Mouse (Mus musculus): ENCODE results near the gene Nkd1. TPM values are rescaled to one million over a fixed set of nuclear protein-coding genes. Genes with fewer than 3 reads are reported as not detected.

Gene Nkd1
- 143 and 171 TPM in 2 replicates for polyA plus RNA-seq (2012; rRNA removed)

GRCm38 (mm10) chr8:88520985-88521527 is at the start of gene Nkd1:
Nkd1 (plus strand) TSS chr8:88521354.
- WGBS = under 1% methylated on average over 60 of the region's 67 CpGs
- Histone ChIP-seq H3K4me1 (ENCODE audit: control insufficient read depth, insufficient read depth, low read length) (peaks cover 11% of the 10 kb centered on the region), H3K4me3 (replicated peaks; ENCODE audit: extremely low read depth, low read depth, low read length) (peak within 1 kb of the TSS; percentile 78)
- DNase-seq = peak; percentile 88
- peak; percentile 25; the same call in 1 of the 2 replicates for TF ChIP-seq CTCF (IDR thresholded peaks at IDR 0.05; ENCODE audit: insufficient read depth, low read length)
- TF ChIP-seq POLR2A (IDR thresholded peaks at IDR 0.05; ENCODE audit: borderline replicate concordance, extremely low read depth, low read depth, low read length) = peak; percentile 76; the same call in 1 of the 2 replicates

GRCm38 (mm10) chr8:88481290-88481689 is 39.9 kb upstream of the Nkd1 start:
- 79% methylated on average over 4 of the region's 4 CpGs for WGBS
- TF ChIP-seq CTCF (IDR thresholded peaks at IDR 0.05; ENCODE audit: insufficient read depth, low read length) = no peak
- TF ChIP-seq POLR2A (IDR thresholded peaks at IDR 0.05; ENCODE audit: borderline replicate concordance, extremely low read depth, low read depth, low read length) = no peak
- no peak overlapping the region for H3K4me3 ChIP-seq (replicated peaks; ENCODE audit: extremely low read depth, low read depth, low read length)
- no peak for DNase-seq
- H3K4me1 ChIP-seq (ENCODE audit: control insufficient read depth, insufficient read depth, low read length) = no peaks in the 10 kb centered on the region

DNA sequence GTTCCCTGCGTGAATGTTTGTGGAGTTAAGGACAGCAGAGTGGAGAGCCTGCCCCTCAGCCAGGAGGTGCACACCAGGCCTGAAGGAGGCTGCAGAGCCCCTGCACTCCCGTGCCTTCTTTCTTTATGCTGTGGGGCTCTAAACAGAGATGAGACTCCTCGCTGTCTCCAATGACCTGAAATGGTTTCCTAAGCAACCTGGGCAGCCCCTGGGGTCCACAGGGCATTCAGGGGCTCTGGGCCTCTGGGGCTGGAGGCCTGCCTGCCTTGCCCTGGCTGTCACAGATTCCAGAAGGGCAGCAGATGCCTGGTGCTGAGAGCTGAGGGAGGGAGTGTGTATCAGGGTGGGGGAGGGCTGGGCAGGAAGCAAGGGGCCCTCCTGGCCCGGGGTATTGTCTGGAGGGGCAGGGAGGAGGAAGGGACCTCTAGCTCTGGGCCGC is 32.7 kb upstream of the Nkd1 start:
- H3K4me3 ChIP-seq (replicated peaks; ENCODE audit: extremely low read depth, low read depth, low read length) = no peak overlapping the region
- no peak for DNase-seq
- WGBS = 39% methylated on average over 5 of the region's 5 CpGs
- TF ChIP-seq CTCF (IDR thresholded peaks at IDR 0.05; ENCODE audit: insufficient read depth, low read length) (no peak), POLR2A (IDR thresholded peaks at IDR 0.05; ENCODE audit: borderline replicate concordance, extremely low read depth, low read depth, low read length) (no peak)
- H3K4me1 ChIP-seq (ENCODE audit: control insufficient read depth, insufficient read depth, low read length) = no peaks in the 10 kb centered on the region

DNA sequence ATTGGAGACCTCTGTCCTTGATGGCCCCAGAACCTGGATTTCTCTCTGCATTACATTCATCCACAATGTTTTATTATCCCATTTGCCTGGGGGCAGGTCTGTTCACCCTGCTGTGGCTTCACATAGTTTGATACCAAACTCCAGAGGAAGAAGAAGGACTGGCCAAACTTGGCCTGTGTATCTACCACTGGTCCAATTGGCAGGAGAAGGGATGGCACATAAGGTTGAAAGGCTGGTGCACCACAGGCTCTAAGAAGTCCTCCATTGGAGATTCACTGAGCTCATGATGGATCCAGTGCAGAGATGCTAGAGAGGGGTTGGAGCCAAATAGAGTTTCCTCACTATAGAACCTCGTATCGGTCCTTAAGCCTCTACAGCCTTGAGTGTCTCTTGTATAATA is 27.1 kb upstream of the Nkd1 start:
- TF ChIP-seq CTCF (IDR thresholded peaks at IDR 0.05; ENCODE audit: insufficient read depth, low read length) (no peak), POLR2A (IDR thresholded peaks at IDR 0.05; ENCODE audit: borderline replicate concordance, extremely low read depth, low read depth, low read length) (no peak)
- no peak for DNase-seq
- 83% methylated on average over 2 of the region's 2 CpGs for WGBS
- no peaks in the 10 kb centered on the region for H3K4me1 ChIP-seq (ENCODE audit: control insufficient read depth, insufficient read depth, low read length)
- no peak overlapping the region for H3K4me3 ChIP-seq (replicated peaks; ENCODE audit: extremely low read depth, low read depth, low read length)

- no peak overlapping the region for H3K4me3 ChIP-seq (replicated peaks; ENCODE audit: extremely low read depth, low read depth, low read length)
- WGBS = 33% methylated on average over 11 of the region's 11 CpGs
- no peaks in the 10 kb centered on the region for H3K4me1 ChIP-seq (ENCODE audit: control insufficient read depth, insufficient read depth, low read length)
- DNase-seq = no peak
- TF ChIP-seq CTCF (IDR thresholded peaks at IDR 0.05; ENCODE audit: insufficient read depth, low read length) (no peak), POLR2A (IDR thresholded peaks at IDR 0.05; ENCODE audit: borderline replicate concordance, extremely low read depth, low read depth, low read length) (no peak)
Observed at GRCm38 (mm10) chr8:88495071-88495805, 25.9 kb upstream of the Nkd1 start.

GRCm38 (mm10) chr8:88502143-88502542 is 19.0 kb upstream of the Nkd1 start:
- no peak for TF ChIP-seq POLR2A (IDR thresholded peaks at IDR 0.05; ENCODE audit: borderline replicate concordance, extremely low read depth, low read depth, low read length)
- TF ChIP-seq CTCF (IDR thresholded peaks at IDR 0.05; ENCODE audit: insufficient read depth, low read length) = no peak
- WGBS = 87% methylated on average over 3 of the region's 3 CpGs
- no peak for DNase-seq
- Histone ChIP-seq H3K4me1 (ENCODE audit: control insufficient read depth, insufficient read depth, low read length) (no peaks in the 10 kb centered on the region), H3K4me3 (replicated peaks; ENCODE audit: extremely low read depth, low read depth, low read length) (no peak overlapping the region)

- WGBS = 67% methylated on average over 5 of the region's 5 CpGs
- Histone ChIP-seq H3K4me3 (replicated peaks; ENCODE audit: extremely low read depth, low read depth, low read length) (no peak overlapping the region), H3K4me1 (ENCODE audit: control insufficient read depth, insufficient read depth, low read length) (no peaks in the 10 kb centered on the region)
- DNase-seq = peak; percentile 29
- TF ChIP-seq POLR2A (IDR thresholded peaks at IDR 0.05; ENCODE audit: borderline replicate concordance, extremely low read depth, low read depth, low read length) = no peak
- no peak for TF ChIP-seq CTCF (IDR thresholded peaks at IDR 0.05; ENCODE audit: insufficient read depth, low read length)
Observed at GRCm38 (mm10) chr8:88506981-88507380, 14.2 kb upstream of the Nkd1 start.

DNA sequence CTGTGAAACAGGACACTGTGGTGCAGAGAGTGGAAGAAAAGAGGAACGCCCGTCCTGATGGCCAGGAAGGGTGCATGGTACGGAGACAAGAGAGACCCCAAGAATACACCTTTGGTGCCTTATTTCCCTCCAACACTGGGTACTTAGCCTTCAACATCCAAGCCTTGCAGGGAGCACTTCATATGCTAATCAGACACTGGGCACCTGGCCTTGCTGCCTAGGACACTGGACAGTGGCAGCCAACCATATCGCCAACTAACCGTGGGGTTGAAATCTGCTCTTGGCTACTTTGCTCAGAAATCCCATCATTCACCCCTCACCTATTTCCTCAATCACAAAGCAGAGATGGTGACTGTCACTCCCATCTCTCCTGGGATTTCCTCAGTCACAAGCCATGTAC is 10.1 kb upstream of the Nkd1 start:
- WGBS = 83% methylated on average over 5 of the region's 5 CpGs
- TF ChIP-seq POLR2A (IDR thresholded peaks at IDR 0.05; ENCODE audit: borderline replicate concordance, extremely low read depth, low read depth, low read length) (no peak), CTCF (IDR thresholded peaks at IDR 0.05; ENCODE audit: insufficient read depth, low read length) (no peak)
- Histone ChIP-seq H3K4me3 (replicated peaks; ENCODE audit: extremely low read depth, low read depth, low read length) (no peak overlapping the region), H3K4me1 (ENCODE audit: control insufficient read depth, insufficient read depth, low read length) (no peaks in the 10 kb centered on the region)
- DNase-seq = no peak

DNA sequence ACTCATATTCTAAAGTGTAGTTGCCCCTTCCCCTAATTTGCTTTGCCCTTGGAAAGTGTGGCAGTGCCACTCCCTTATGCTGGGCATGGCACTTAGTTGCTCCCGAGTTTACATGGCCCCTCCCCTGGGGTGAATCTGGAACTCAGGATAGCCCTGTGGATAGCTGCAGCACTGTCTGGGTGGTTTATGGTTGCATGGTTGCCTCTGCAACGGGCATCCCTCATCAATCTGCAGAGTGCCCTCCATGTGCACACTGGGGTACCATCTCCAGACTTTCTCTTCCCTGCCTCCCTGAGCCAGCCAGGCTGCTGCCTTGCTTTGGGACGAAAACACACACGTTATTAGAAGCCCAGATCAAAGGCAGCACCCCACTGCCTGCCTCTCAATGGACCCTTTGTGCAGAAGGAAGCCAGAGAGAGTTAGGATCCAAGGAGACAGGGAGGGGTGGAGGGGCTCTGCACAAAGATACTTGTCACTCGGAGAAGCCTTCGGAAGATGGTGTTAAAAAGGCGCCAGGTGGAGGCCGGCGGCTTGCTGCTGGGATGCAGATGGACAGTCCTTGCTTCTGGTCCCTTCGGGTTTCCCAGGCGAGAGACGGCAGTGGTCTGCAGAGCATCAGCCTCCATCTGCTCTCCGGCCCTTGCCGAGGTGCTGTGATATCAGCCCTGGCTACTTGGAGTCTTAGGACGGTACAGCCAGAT is 8.9 kb upstream of the Nkd1 start:
- no peak for DNase-seq
- Histone ChIP-seq H3K4me1 (ENCODE audit: control insufficient read depth, insufficient read depth, low read length) (no peaks in the 10 kb centered on the region), H3K4me3 (replicated peaks; ENCODE audit: extremely low read depth, low read depth, low read length) (no peak overlapping the region)
- TF ChIP-seq POLR2A (IDR thresholded peaks at IDR 0.05; ENCODE audit: borderline replicate concordance, extremely low read depth, low read depth, low read length) (no peak), CTCF (IDR thresholded peaks at IDR 0.05; ENCODE audit: insufficient read depth, low read length) (no peak)
- WGBS = 15% methylated on average over 15 of the region's 15 CpGs

All from lung, adult 2 months (tissue).